Mouse (Mus musculus) intestine, embryonic 14.5 days (tissue): ENCODE measurements around the gene Thtpa. TPM values are rescaled to one million over a fixed set of nuclear protein-coding genes. Genes with fewer than 3 reads are reported as not detected.
A peak's percentile ranks its signal among the peaks of the same experiment; 100 is the strongest.

Source experiments
- ATAC-seq: fragments of 200-750 bp; cut with Nextera tagmentation; replicated peaks from 2 replicates; pipeline ENCODE4 v1.8.0; 2017; ENCODE audit warnings: low read depth, moderate number of reproducible peaks, moderate TSS enrichment, moderate library complexity; ENCODE audit not compliant: low FRiP score, low TSS enrichment
- DNase-seq: peaks from one replicate; pipeline ENCODE4 v3.0.0-alpha.2; 2018; ENCODE audit warnings: low spot score
- H3K27ac ChIP-seq: fragments of 300-500 bp; sonication (generic); 2 replicates; pipeline ENCODE4 v1.5.1; 2014; ENCODE audit warnings: low read depth, mild to moderate bottlenecking, control low read depth
- H3K27me3 ChIP-seq: fragments of 300-500 bp; sonication (generic); replicated peaks from 2 replicates; pipeline ENCODE4 v1.6.1; 2014; ENCODE audit warnings: low read length, control low read depth; ENCODE audit not compliant: control insufficient read depth, insufficient read depth
- H3K36me3 ChIP-seq: fragments of 300-500 bp; sonication (generic); 2 replicates; pipeline ENCODE4 v1.6.1; 2014; ENCODE audit warnings: low read length, control low read depth; ENCODE audit not compliant: control insufficient read depth, insufficient read depth
- H3K4me1 ChIP-seq: fragments of 300-500 bp; sonication (generic); replicated peaks from 2 replicates; pipeline ENCODE4 v1.6.1; 2014; ENCODE audit warnings: low read length, control low read depth, mixed read lengths; ENCODE audit not compliant: control insufficient read depth, insufficient read depth
- H3K4me2 ChIP-seq: fragments of 300-500 bp; sonication (generic); 2 replicates; pipeline ENCODE4 v1.6.1; 2014; ENCODE audit warnings: low read length
- H3K4me3 ChIP-seq: fragments of 300-500 bp; sonication (generic); 2 replicates; pipeline ENCODE4 v1.5.1; 2014; ENCODE audit warnings: low read depth, low read length, control low read depth, mixed read lengths
- H3K9ac ChIP-seq: fragments of 300-500 bp; sonication (generic); 2 replicates; pipeline ENCODE4 v1.6.1; 2014; ENCODE audit warnings: mild to moderate bottlenecking, low read length
- H3K9me3 ChIP-seq: fragments of 300-500 bp; sonication (generic); 2 replicates; pipeline ENCODE4 v1.6.1; 2016; ENCODE audit warnings: low read length, control low read depth; ENCODE audit not compliant: control insufficient read depth
- WGBS: fragments of 180-500 bp; shearing (Covaris S2); extraction: QIAGEN DNeasy Blood & Tissue Kit; methylation state at CpG from one replicate; pipeline ENCODE4 v1.1.7; 2014; 5-methylcytosine and 5-hydroxymethylcytosine counted together
- polyA plus RNA-seq: library from polyadenylated mRNA; unstranded; fragments of >200 nt; fragmentation: Nextera tagmentation; extraction: Ambion mirVana; gene quantifications from 2 replicates; pipeline ENCODE4 v1.2.1, GENCODE M21; 2014

Gene Thtpa
- polyA plus RNA-seq, 1 experiment from 2014 or later, result 24.0 TPM

DNA sequence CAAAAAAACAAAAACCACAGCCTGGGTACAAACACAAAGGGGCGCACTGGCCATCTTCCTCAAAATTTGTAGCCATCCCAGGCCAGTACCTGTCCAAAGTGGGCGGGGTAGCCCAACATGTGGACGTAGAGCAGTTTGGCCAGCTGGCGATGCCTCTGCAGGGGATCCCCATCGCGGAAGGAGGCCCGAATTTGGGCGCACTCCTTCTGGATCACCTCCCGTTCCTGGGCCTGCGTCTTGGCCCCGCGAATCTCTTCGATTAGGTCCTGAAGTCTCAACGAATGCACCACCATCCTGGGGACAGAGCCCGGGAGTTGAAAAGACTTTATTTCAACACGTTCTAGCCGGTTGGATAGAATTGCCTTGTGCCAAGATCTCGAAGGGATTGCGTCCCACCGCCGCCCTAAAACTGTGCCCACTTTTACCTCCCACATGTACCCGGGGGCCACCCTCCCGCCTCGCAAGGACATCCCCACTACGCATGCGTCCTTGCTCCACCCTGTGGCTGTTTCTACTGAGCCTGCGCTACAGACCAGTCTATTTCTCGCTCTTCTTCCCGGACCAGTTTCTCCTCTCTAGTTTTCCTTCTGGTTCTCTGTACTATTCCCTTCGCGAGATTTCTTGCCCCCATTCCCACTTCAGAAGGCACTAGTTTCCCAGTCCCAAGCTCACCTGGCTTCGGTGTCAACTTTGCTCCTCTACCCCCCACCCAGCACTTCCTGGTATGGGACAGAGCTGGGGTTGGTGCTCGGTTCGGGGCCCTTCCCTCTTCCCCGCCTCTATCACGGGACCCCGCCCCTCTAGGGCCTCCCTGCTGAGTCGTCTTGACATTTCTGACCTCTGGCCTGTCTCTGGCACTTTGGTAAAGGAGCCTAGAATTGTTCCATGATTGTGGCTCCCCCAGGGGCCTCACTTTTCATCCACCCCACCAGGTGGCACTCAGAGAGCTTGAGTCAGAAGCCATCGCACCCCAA lies 11.5 kb downstream of the Thtpa start, which contains the start of gene Ap1g2:
Ap1g2 (minus strand) TSS at position 758 of the 974 bp plus-strand sequence.
- Histone ChIP-seq H3K27me3 (peaks cover 10% of the 10 kb centered on the region; the same call in 1 of the 2 replicates), H3K4me2 (peak within 1 kb of the TSS; percentile 99), H3K4me1 (peaks cover 32% of the 10 kb centered on the region), H3K9ac (peak within 1 kb of the TSS; percentile 56), H3K4me3 (peak within 1 kb of the TSS; percentile 57), H3K27ac (peak within 1 kb of the TSS; percentile 61), H3K9me3 (no peaks in the 10 kb centered on the region), H3K36me3 (peaks cover 6% of the 10 kb centered on the region)
- WGBS, result 1% methylated on average over 39 of the region's 39 CpGs
- DNase-seq (peak; percentile 84), ATAC-seq (peak; percentile 80)

DNA sequence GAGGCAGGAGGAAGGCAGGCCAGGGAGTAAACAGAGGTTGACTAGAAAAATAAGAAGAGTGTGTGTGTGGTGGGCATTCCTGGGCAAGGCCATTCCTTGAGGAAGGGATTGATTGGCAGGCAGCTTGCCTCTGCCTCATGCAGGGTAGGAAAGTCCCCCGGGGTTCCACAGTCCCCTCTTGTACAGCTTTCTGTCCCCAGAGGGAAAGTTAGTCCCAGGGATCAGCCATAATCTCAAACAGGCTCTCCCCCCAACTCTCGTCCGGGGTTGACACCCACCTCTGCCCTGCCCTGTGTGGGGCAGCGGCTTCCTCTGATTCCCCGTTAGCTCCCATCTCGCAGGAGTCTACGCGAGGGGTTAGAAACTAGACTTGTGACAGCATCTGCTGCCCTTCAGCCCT lies 12.4 kb downstream of the Thtpa start:
- DNase-seq, result no peak
- WGBS, result 73% methylated on average over 8 of the region's 8 CpGs
- no peak for ATAC-seq
- no peak overlapping the region for H3K4me2 ChIP-seq
- H3K4me3 ChIP-seq, result no peak overlapping the region
- H3K27ac ChIP-seq, result no peak overlapping the region
- H3K27me3 ChIP-seq, result peaks cover 16% of the 10 kb centered on the region
- no peak overlapping the region for H3K9ac ChIP-seq
- no peaks in the 10 kb centered on the region for H3K9me3 ChIP-seq
- H3K4me1 ChIP-seq, result peaks cover 32% of the 10 kb centered on the region
- peaks cover 6% of the 10 kb centered on the region; the same call in 1 of the 2 replicates for H3K36me3 ChIP-seq

DNA sequence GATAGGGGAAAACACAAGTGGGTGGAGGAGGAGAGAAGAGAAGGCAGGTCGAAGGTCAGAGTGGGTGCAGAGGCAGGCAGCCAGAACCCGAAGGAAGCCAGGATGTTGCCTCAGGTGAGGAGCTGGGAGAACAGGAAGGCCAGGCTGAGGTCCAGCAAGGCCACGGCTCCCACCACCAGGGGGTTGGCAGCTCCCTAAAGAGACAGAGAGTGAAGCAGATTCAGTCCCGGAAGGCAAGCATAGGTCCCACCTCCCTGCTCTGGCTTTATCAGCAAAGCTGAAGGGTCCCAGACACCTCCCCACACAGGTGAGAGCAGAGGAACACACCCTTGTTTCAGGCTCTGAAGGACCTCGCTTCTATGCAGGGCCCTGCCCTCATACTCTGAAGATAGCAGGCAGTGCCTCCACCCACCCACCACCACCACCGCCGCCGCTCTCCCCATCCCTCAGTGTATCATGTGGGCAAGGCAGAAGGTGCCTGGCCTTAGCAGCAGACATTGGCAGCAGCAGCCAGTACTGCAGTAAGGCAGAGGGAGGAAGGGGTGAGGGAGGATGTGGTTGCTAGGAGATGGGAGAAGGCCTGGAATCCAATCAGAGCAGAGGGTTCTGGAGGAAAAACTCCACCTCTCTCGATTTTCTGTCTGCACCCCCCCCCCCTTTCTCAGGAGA lies 13.8 kb downstream of the Thtpa start:
- Histone ChIP-seq H3K4me1 (peaks cover 32% of the 10 kb centered on the region), H3K9ac (no peak overlapping the region), H3K36me3 (peaks cover 4% of the 10 kb centered on the region; the same call in 1 of the 2 replicates), H3K4me2 (no peak overlapping the region), H3K4me3 (no peak overlapping the region), H3K9me3 (no peaks in the 10 kb centered on the region), H3K27me3 (peaks cover 23% of the 10 kb centered on the region), H3K27ac (no peak overlapping the region)
- DNase-seq (no peak), ATAC-seq (peak; percentile 22; the same call in 1 of the 2 replicates)
- WGBS, result 32% methylated on average over 9 of the region's 9 CpGs

DNA sequence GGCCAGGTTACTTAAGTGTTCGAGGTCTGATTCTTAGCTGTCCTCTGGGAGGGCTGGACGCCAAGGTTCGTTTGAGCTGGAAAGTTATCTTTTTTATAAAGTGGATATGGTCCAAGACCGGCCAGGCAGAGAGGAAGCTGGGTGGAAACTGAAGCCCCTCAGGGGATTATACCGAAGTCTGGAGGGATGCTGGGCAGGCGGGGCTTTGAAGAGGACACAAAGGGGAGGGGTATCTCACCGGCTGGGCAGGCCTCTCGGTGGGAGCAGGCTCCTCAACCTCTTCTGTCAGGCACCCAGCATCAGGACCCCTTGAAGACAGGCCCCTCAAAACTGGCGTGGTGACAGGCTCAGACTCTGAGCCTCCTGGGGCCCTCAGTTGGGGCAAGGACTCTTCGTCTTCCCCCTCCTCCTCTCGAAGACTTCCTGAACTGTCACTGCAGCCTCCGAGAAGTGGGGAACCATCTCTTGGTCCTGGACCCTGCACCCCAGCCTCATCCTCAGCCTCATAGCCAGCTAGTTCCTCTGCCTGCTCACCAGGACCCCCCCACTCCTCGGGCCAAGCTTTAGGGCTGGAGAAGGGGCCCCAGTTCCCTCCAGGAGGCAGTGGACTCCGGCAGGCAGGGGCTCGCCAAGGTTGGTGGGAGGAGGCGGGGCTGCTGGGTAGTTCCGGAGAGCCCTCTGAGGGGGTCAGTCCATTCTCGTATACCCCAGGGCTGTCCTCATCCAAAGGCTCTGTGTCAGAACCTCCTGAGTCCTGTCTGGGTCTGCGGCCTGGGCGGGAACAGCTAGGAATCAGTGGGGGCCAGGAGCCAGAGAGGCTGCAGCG lies 14.7 kb downstream of the Thtpa start:
- peak overlapping the region; percentile 13 for H3K4me2 ChIP-seq
- 17% methylated on average over 21 of the region's 21 CpGs for WGBS
- no peaks in the 10 kb centered on the region for H3K36me3 ChIP-seq
- H3K4me3 ChIP-seq, result no peak overlapping the region
- no peaks in the 10 kb centered on the region for H3K9me3 ChIP-seq
- no peak overlapping the region for H3K9ac ChIP-seq
- ATAC-seq (no peak), DNase-seq (no peak)
- peaks cover 32% of the 10 kb centered on the region for H3K4me1 ChIP-seq
- H3K27me3 ChIP-seq, result peaks cover 33% of the 10 kb centered on the region
- no peak overlapping the region for H3K27ac ChIP-seq

DNA sequence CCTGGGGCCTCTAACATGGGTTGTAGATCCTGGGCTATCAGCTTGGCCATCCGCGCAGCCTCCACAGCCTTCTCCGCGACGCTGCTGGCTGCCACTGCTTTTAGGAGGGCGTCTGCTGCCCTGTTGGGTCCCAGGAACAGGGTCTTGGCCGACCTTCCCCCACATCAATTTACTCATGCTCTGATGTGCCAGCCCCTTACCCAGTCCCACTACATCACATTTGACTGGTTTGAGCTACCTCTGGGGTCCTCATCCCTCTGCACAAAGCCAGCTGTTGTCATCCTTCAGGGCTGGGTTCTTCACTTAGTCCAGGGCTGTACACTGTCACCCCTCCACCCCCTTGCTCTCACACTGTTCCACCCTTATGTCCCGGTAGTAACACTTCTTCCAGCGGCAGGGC lies 15.5 kb downstream of the Thtpa start:
- no peaks in the 10 kb centered on the region for H3K9me3 ChIP-seq
- H3K27ac ChIP-seq, result no peak overlapping the region
- H3K4me2 ChIP-seq, result no peak overlapping the region
- peaks cover 29% of the 10 kb centered on the region for H3K4me1 ChIP-seq
- DNase-seq, result no peak
- no peak overlapping the region for H3K4me3 ChIP-seq
- H3K36me3 ChIP-seq, result no peaks in the 10 kb centered on the region
- WGBS, result 33% methylated on average over 9 of the region's 9 CpGs
- ATAC-seq, result no peak
- H3K9ac ChIP-seq, result no peak overlapping the region
- peaks cover 36% of the 10 kb centered on the region for H3K27me3 ChIP-seq

DNA sequence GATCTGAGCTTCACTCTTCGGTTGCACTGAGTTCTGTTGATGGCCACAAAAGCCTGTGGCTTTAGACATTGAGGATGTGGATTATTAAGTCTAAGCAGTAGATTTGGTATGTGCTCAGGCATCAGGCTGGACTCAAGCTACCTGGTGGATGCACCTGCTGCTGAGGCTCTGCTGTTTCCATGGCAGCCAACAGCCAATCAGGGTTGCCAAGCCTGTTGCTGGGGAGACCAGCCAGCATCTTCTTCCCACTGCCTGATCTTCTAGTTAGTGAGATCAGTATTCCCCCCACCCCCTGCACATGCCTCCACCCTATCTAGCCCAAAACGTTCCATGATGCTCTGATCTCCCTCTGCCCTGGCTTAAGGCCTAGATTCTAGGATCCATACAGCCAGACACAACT lies 17.1 kb downstream of the Thtpa start:
- Histone ChIP-seq H3K9ac (no peak overlapping the region), H3K27ac (no peak overlapping the region), H3K4me1 (peaks cover 33% of the 10 kb centered on the region), H3K4me3 (no peak overlapping the region), H3K4me2 (no peak overlapping the region), H3K36me3 (no peaks in the 10 kb centered on the region), H3K27me3 (peaks cover 47% of the 10 kb centered on the region), H3K9me3 (no peaks in the 10 kb centered on the region)
- DNase-seq (no peak), ATAC-seq (no peak)
- WGBS, result 84% methylated on average over 2 of the region's 2 CpGs

- no peak for DNase-seq
- ATAC-seq, result no peak
- Histone ChIP-seq H3K4me1 (peaks cover 24% of the 10 kb centered on the region), H3K4me3 (no peak overlapping the region), H3K36me3 (no peaks in the 10 kb centered on the region), H3K4me2 (no peak overlapping the region), H3K9me3 (no peaks in the 10 kb centered on the region), H3K27ac (no peak overlapping the region), H3K9ac (no peak overlapping the region), H3K27me3 (peaks cover 50% of the 10 kb centered on the region)
- 66% methylated on average over 51 of the region's 51 CpGs for WGBS
These were observed 18.9 kb downstream of the Thtpa start for GRCm38 (mm10) chr14:55113351-55113974.
